In genomic region chr13:34388219-34388618, GRCm38 (mm10) we compare ENCODE assay signal across 18 mouse cellular contexts.
"Had no signal": no experiment of that assay in that cellular context is flagged by ENCODE, and none has a peak within 500 bp of the region (broad histone marks: within the 10 kb centered on the region; RNA-seq: fewer than 3 reads in every experiment).

No protein-coding gene starts in this region.

- H3K9ac ChIP-seq: liver, postnatal 0 days; lung, embryonic 15.5 days; midbrain, embryonic 13.5 days; midbrain, embryonic 15.5 days; neural tube, embryonic 12.5 days; stomach, embryonic 15.5 days had no signal

- H3K27me3 ChIP-seq: lung, embryonic 15.5 days; megakaryocyte, embryonic 14.5 days; midbrain, embryonic 13.5 days; midbrain, embryonic 15.5 days; neural tube, embryonic 12.5 days; stomach, embryonic 15.5 days had no signal

- DNase-seq: liver, postnatal 0 days; lung, adult 2 months; lung, postnatal 14 days; lung, postnatal 36 days; right cerebral cortex, postnatal 14 days; thymus, adult 2 months; thymus, postnatal 25 days; thymus, postnatal 4 days had no signal

- H3K9me3 ChIP-seq: lung, embryonic 15.5 days; megakaryocyte, embryonic 14.5 days; midbrain, embryonic 13.5 days; midbrain, embryonic 15.5 days; neural tube, embryonic 12.5 days; stomach, embryonic 15.5 days had no signal

- H3K4me3 ChIP-seq: lung, embryonic 15.5 days; megakaryocyte, embryonic 14.5 days; midbrain, embryonic 13.5 days; midbrain, embryonic 15.5 days; neural tube, embryonic 12.5 days; stomach, embryonic 15.5 days had no signal

- H3K36me3 ChIP-seq: lung, embryonic 15.5 days; midbrain, embryonic 13.5 days; midbrain, embryonic 15.5 days; neural tube, embryonic 12.5 days; stomach, embryonic 15.5 days had no signal

- ATAC-seq: liver, postnatal 0 days; lung, postnatal 0 days; midbrain, embryonic 13.5 days; midbrain, embryonic 15.5 days had no signal

- H3K4me2 ChIP-seq: lung, embryonic 15.5 days; midbrain, embryonic 11.5 days; midbrain, embryonic 13.5 days; midbrain, embryonic 15.5 days; neural tube, embryonic 12.5 days; stomach, embryonic 15.5 days had no signal

- H3K27ac ChIP-seq: lung, embryonic 15.5 days; macrophage; midbrain, embryonic 13.5 days; midbrain, embryonic 15.5 days; neural tube, embryonic 12.5 days; stomach, embryonic 15.5 days; stomach, postnatal 0 days had no signal

- H3K4me1 ChIP-seq: midbrain, embryonic 13.5 days; midbrain, embryonic 15.5 days; neural tube, embryonic 12.5 days; stomach, embryonic 15.5 days had no signal
